Mouse (Mus musculus): ENCODE data around the gene Micu2. TPM values are rescaled to one million over a fixed set of nuclear protein-coding genes. Genes with fewer than 3 reads are reported as not detected.

The Micu2 gene
- polyA plus RNA-seq, 1 experiment, result 16.6 TPM

DNA sequence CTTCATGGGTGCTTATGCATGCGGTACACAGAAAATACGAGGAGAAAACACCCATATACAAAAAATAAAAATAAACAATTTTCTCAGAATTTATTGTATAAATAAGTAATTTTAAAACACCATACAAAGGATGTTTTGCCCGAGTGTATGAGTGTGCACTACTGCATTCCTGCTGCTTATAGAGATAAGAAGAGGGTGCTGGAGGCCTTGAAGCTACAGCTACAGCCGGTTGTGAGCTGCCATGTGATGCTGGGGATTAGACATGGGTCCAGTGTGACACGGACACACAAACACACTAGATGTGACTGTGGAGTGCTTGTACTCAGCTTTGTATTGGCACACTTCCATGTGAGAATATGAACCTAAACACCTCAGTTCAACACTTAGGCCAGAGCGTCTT is 61.8 kb downstream of the Micu2 start:
- Histone ChIP-seq H3K36me3 (ENCODE audit: control insufficient read depth, insufficient read depth, low read length) (no peaks in the 10 kb centered on the region; the same call in 1 of the 2 replicates), H3K4me3 (ENCODE audit: control insufficient read depth, insufficient read depth, low read length) (no peak overlapping the region), H3K27ac (ENCODE audit: control insufficient read depth, insufficient read depth, low read length) (no peak overlapping the region), H3K27me3 (ENCODE audit: control insufficient read depth, insufficient read depth, low read length) (no peaks in the 10 kb centered on the region), H3K4me1 (replicated peaks; ENCODE audit: control insufficient read depth, insufficient read depth, low read length) (no peaks in the 10 kb centered on the region)
- no peak for DNase-seq
- WGBS, result 97% methylated on average over 6 of the region's 6 CpGs
- TF ChIP-seq POLR2A (IDR thresholded peaks at IDR 0.05; ENCODE audit: control insufficient read depth, extremely low read depth, insufficient read depth, low read length, poor library complexity) (no peak), CTCF (IDR thresholded peaks at IDR 0.05; ENCODE audit: borderline replicate concordance, control insufficient read depth, extremely low read depth, insufficient read depth, low read length, poor library complexity) (no peak)

DNA sequence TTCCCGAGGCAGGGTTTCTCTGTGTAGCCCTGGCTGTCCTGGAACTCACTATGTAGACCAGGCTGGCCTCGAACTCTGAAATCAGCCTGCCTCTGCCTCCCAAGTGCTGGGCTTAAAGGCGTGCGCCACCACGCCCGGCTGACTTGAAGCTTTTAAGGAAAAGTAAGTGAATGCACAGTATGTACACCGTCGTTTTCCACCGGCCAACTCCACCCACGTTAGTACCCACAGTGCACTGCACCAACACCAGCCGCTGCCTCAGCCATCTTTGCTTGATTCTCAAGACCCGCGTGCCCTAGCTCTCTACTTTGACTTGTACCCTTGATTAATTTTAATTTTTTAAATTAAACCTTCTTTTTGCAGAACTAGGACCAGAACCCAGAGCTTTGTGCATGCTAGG is 64.4 kb downstream of the Micu2 start:
- Histone ChIP-seq H3K4me1 (replicated peaks; ENCODE audit: control insufficient read depth, insufficient read depth, low read length) (no peaks in the 10 kb centered on the region), H3K27me3 (ENCODE audit: control insufficient read depth, insufficient read depth, low read length) (no peaks in the 10 kb centered on the region), H3K36me3 (ENCODE audit: control insufficient read depth, insufficient read depth, low read length) (no peaks in the 10 kb centered on the region; the same call in 1 of the 2 replicates), H3K27ac (ENCODE audit: control insufficient read depth, insufficient read depth, low read length) (no peak overlapping the region), H3K4me3 (ENCODE audit: control insufficient read depth, insufficient read depth, low read length) (no peak overlapping the region)
- 97% methylated on average over 13 of the region's 13 CpGs for WGBS
- no peak for DNase-seq
- no peak for TF ChIP-seq CTCF (IDR thresholded peaks at IDR 0.05; ENCODE audit: borderline replicate concordance, control insufficient read depth, extremely low read depth, insufficient read depth, low read length, poor library complexity)
- no peak for TF ChIP-seq POLR2A (IDR thresholded peaks at IDR 0.05; ENCODE audit: control insufficient read depth, extremely low read depth, insufficient read depth, low read length, poor library complexity)

DNA sequence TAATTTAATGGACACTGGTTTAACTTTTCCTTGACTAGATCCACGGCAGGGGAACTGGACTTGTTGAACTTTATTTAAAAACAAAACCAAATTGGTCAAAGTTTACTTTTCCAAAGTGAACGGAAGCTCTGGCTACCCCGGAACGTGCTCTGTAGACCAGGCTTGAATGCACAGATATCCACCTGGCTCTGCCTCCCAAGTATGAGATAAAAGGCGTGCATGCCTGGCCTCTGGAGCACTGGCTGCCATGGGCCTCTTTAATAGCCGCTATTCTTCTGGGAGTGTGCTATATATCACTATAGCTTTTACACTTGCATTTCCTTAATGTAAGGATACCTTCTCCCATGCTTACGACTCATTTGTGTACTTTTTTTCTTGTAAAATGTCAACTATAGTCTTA is 65.5 kb downstream of the Micu2 start:
- no peaks in the 10 kb centered on the region for H3K4me1 ChIP-seq (replicated peaks; ENCODE audit: control insufficient read depth, insufficient read depth, low read length)
- no peaks in the 10 kb centered on the region for H3K27me3 ChIP-seq (ENCODE audit: control insufficient read depth, insufficient read depth, low read length)
- H3K36me3 ChIP-seq (ENCODE audit: control insufficient read depth, insufficient read depth, low read length), result no peaks in the 10 kb centered on the region; the same call in 1 of the 2 replicates
- 97% methylated on average over 7 of the region's 7 CpGs for WGBS
- H3K27ac ChIP-seq (ENCODE audit: control insufficient read depth, insufficient read depth, low read length), result no peak overlapping the region
- no peak for DNase-seq
- H3K4me3 ChIP-seq (ENCODE audit: control insufficient read depth, insufficient read depth, low read length), result no peak overlapping the region
- TF ChIP-seq CTCF (IDR thresholded peaks at IDR 0.05; ENCODE audit: borderline replicate concordance, control insufficient read depth, extremely low read depth, insufficient read depth, low read length, poor library complexity) (no peak), POLR2A (IDR thresholded peaks at IDR 0.05; ENCODE audit: control insufficient read depth, extremely low read depth, insufficient read depth, low read length, poor library complexity) (no peak)

DNA sequence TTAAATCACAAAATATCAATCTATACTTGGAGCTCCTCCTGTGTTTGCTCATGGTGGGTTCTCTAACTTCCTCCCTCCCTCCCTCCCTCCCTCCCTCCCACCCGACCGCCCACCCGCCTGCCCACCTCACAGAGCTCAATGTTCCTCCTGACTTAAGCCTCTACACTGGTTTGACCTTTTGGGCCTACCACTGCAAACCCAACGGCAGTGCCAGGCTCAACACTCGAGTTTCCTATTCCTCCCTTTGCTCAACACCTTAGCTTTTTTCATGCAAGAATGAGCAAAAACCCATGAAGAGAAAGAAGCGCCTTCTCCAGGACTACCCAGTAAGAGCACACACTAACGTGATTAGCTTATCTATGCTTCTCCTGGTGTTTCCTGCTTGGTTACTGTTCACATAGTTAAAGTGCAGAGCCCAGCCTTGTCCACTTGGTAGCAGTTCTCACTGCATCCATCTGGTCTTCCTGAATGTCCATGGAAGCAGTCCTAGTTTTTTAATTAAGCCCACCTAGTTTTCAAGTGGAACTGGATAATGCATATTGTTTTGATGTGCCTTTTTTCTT is 66.1 kb downstream of the Micu2 start:
- H3K27ac ChIP-seq (ENCODE audit: control insufficient read depth, insufficient read depth, low read length), result no peak overlapping the region
- no peaks in the 10 kb centered on the region for H3K27me3 ChIP-seq (ENCODE audit: control insufficient read depth, insufficient read depth, low read length)
- no peaks in the 10 kb centered on the region; the same call in 1 of the 2 replicates for H3K36me3 ChIP-seq (ENCODE audit: control insufficient read depth, insufficient read depth, low read length)
- no peak for TF ChIP-seq POLR2A (IDR thresholded peaks at IDR 0.05; ENCODE audit: control insufficient read depth, extremely low read depth, insufficient read depth, low read length, poor library complexity)
- TF ChIP-seq CTCF (IDR thresholded peaks at IDR 0.05; ENCODE audit: borderline replicate concordance, control insufficient read depth, extremely low read depth, insufficient read depth, low read length, poor library complexity), result no peak
- no peaks in the 10 kb centered on the region for H3K4me1 ChIP-seq (replicated peaks; ENCODE audit: control insufficient read depth, insufficient read depth, low read length)
- H3K4me3 ChIP-seq (ENCODE audit: control insufficient read depth, insufficient read depth, low read length), result no peak overlapping the region
- 77% methylated on average over 7 of the region's 7 CpGs for WGBS
- no peak for DNase-seq

- DNase-seq, result no peak
- Histone ChIP-seq H3K27ac (ENCODE audit: control insufficient read depth, insufficient read depth, low read length) (no peak overlapping the region), H3K27me3 (ENCODE audit: control insufficient read depth, insufficient read depth, low read length) (no peaks in the 10 kb centered on the region), H3K36me3 (ENCODE audit: control insufficient read depth, insufficient read depth, low read length) (peaks cover 3% of the 10 kb centered on the region), H3K4me1 (replicated peaks; ENCODE audit: control insufficient read depth, insufficient read depth, low read length) (no peaks in the 10 kb centered on the region), H3K4me3 (ENCODE audit: control insufficient read depth, insufficient read depth, low read length) (no peak overlapping the region)
- WGBS, result 87% methylated on average over 10 of the region's 10 CpGs
- TF ChIP-seq CTCF (IDR thresholded peaks at IDR 0.05; ENCODE audit: borderline replicate concordance, control insufficient read depth, extremely low read depth, insufficient read depth, low read length, poor library complexity), result no peak
- no peak for TF ChIP-seq POLR2A (IDR thresholded peaks at IDR 0.05; ENCODE audit: control insufficient read depth, extremely low read depth, insufficient read depth, low read length, poor library complexity)
These were observed 77.5 kb downstream of the Micu2 start for GRCm38 (mm10) chr14:57921428-57922131.

DNA sequence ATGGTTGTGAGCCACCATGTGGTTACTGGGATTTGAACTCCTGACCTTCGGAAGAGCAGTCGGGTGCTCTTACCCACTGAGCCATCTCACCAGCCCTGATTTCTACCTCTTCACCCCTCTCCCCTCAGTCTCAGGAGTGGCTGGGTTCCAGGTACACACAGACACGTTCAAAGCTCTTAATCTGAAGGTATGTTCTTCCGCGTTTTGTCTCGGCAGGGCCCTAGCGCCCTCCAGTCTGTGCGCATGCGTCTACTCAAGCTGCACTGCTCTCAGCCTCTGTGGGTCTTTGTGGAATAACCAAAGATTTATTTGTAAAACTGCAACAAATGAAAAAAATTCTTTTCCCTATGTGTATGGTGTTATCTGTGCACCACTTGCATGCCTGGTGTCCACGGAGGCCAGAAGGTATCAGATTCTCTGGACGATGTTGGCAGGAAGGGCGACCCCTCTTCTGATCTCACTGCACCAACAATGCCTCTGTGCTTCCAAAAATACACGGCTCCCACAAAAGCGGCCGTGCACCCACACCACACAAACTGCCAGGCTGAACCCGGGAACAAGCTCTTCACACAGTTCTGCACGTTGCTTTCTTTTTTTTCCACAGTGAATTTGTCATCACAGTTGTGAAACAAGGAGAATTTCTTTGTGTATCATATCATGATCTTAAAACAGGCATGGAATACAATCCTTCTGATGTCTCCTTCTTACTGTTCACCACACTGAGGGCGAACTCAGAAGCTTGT is 78.3 kb downstream of the Micu2 start:
- Histone ChIP-seq H3K4me3 (ENCODE audit: control insufficient read depth, insufficient read depth, low read length) (no peak overlapping the region), H3K27ac (ENCODE audit: control insufficient read depth, insufficient read depth, low read length) (no peak overlapping the region), H3K36me3 (ENCODE audit: control insufficient read depth, insufficient read depth, low read length) (peaks cover 3% of the 10 kb centered on the region; the same call in 1 of the 2 replicates), H3K4me1 (replicated peaks; ENCODE audit: control insufficient read depth, insufficient read depth, low read length) (no peaks in the 10 kb centered on the region), H3K27me3 (ENCODE audit: control insufficient read depth, insufficient read depth, low read length) (no peaks in the 10 kb centered on the region)
- no peak for DNase-seq
- 93% methylated on average over 18 of the region's 18 CpGs for WGBS
- TF ChIP-seq POLR2A (IDR thresholded peaks at IDR 0.05; ENCODE audit: control insufficient read depth, extremely low read depth, insufficient read depth, low read length, poor library complexity) (no peak), CTCF (IDR thresholded peaks at IDR 0.05; ENCODE audit: borderline replicate concordance, control insufficient read depth, extremely low read depth, insufficient read depth, low read length, poor library complexity) (no peak)

Data from thymus, adult 2 months (tissue).